Mouse (Mus musculus): Measurements from ENCODE around the gene 1700020D05Rik.

1700020D05Rik gene

GRCm38 (mm10) chr19:5475069-5475714 lies 28.4 kb downstream of the 1700020D05Rik start:
- Histone ChIP-seq H3K9me3 (ENCODE audit: low read length) (no peaks in the 10 kb centered on the region), H3K4me3 (replicated peaks; ENCODE audit: low read length) (peak overlapping the region; percentile 77), H3K27me3 (ENCODE audit: insufficient read depth, low read length) (peaks cover 33% of the 10 kb centered on the region), H3K4me1 (replicated peaks; ENCODE audit: low read depth, low read length) (peaks cover 38% of the 10 kb centered on the region), H3K36me3 (ENCODE audit: insufficient read depth, low read length) (peaks cover 7% of the 10 kb centered on the region)
- TF ChIP-seq NANOG (IDR thresholded peaks at IDR 0.05; ENCODE audit: borderline replicate concordance, low read length) (no peak), POU5F1 (IDR thresholded peaks at IDR 0.05; ENCODE audit: borderline replicate concordance, low read length) (no peak), CTCF (conservative IDR thresholded peaks at IDR 0.05; ENCODE audit: low read length) (no peak)

- Histone ChIP-seq H3K27me3 (ENCODE audit: insufficient read depth, low read length) (peaks cover 38% of the 10 kb centered on the region), H3K4me3 (replicated peaks; ENCODE audit: low read length) (peak overlapping the region; percentile 77), H3K36me3 (ENCODE audit: insufficient read depth, low read length) (0 out of 2 replicates have a peak, but pooled peaks cover 2% of the 10 kb centered on the region), H3K4me1 (replicated peaks; ENCODE audit: low read depth, low read length) (peaks cover 41% of the 10 kb centered on the region), H3K9me3 (ENCODE audit: low read length) (no peaks in the 10 kb centered on the region)
- TF ChIP-seq NANOG (IDR thresholded peaks at IDR 0.05; ENCODE audit: borderline replicate concordance, low read length) = no peak
- TF ChIP-seq POU5F1 (IDR thresholded peaks at IDR 0.05; ENCODE audit: borderline replicate concordance, low read length) = no peak
- no peak for TF ChIP-seq CTCF (conservative IDR thresholded peaks at IDR 0.05; ENCODE audit: low read length)
These were observed 29.1 kb downstream of the 1700020D05Rik start for GRCm38 (mm10) chr19:5474281-5475068.

DNA sequence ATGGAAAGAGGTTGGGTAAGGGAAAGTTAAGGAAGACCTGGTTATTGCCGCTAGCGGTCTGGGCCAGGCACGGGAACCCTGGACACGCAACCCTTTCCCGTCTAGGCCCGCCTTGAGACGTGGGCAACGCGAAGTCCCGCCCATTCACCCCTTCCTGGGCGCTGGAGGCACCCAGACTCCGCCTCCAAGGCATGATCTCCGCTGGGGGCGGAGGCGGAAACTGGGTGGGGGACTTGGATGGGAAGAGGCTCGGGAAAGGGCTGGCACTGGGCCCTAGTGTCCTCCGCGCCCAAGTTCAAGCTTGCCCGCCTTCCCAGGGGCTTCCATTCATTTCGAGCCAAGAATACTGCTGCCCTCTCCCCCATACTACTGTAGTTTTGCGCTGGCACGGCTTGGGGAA lies 29.9 kb downstream of the 1700020D05Rik start, which contains the start of gene Efemp2:
Gene Efemp2 (plus strand): TSS at position 235 of the 400 bp plus-strand sequence.
- peaks cover 48% of the 10 kb centered on the region for H3K4me1 ChIP-seq (replicated peaks; ENCODE audit: low read depth, low read length)
- TF ChIP-seq POU5F1 (IDR thresholded peaks at IDR 0.05; ENCODE audit: borderline replicate concordance, low read length) (no peak), NANOG (IDR thresholded peaks at IDR 0.05; ENCODE audit: borderline replicate concordance, low read length) (no peak), CTCF (conservative IDR thresholded peaks at IDR 0.05; ENCODE audit: low read length) (no peak)
- peak within 1 kb of the TSS; percentile 77 for H3K4me3 ChIP-seq (replicated peaks; ENCODE audit: low read length)
- 0 out of 2 replicates have a peak, but pooled peaks cover 2% of the 10 kb centered on the region for H3K36me3 ChIP-seq (ENCODE audit: insufficient read depth, low read length)
- H3K27me3 ChIP-seq (ENCODE audit: insufficient read depth, low read length) = peaks cover 38% of the 10 kb centered on the region
- H3K9me3 ChIP-seq (ENCODE audit: low read length) = no peaks in the 10 kb centered on the region

- Histone ChIP-seq H3K36me3 (ENCODE audit: insufficient read depth, low read length) (peaks cover 2% of the 10 kb centered on the region; the same call in 1 of the 2 replicates), H3K9me3 (ENCODE audit: low read length) (no peaks in the 10 kb centered on the region), H3K4me3 (replicated peaks; ENCODE audit: low read length) (no peak overlapping the region), H3K4me1 (replicated peaks; ENCODE audit: low read depth, low read length) (peaks cover 54% of the 10 kb centered on the region), H3K27me3 (ENCODE audit: insufficient read depth, low read length) (peaks cover 38% of the 10 kb centered on the region)
- TF ChIP-seq CTCF (conservative IDR thresholded peaks at IDR 0.05; ENCODE audit: low read length) (peak; percentile 7; the same call in 1 of the 2 replicates), NANOG (IDR thresholded peaks at IDR 0.05; ENCODE audit: borderline replicate concordance, low read length) (no peak), POU5F1 (IDR thresholded peaks at IDR 0.05; ENCODE audit: borderline replicate concordance, low read length) (no peak)
These were observed 30.7 kb downstream of the 1700020D05Rik start for GRCm38 (mm10) chr19:5472857-5473256.

DNA sequence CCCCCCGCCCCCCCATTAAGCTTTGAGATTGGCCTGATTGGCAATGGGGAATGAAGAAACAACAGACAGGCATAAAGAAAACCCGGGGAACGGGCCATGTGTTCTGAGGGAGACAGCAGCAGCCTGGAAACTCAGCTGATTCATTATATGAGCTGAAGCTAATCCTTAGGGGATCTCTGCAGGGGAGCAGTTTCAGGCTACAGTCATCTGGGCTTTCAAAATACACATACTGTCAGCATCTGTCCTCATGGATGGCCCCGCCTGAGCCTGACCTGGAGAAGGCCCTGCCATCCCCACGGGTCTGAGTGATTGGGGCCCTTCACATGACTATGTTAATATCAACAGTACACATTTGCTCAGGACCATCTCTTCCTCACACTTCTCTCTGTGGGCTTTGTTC lies 31.7 kb downstream of the 1700020D05Rik start:
- H3K4me3 ChIP-seq (replicated peaks; ENCODE audit: low read length) = no peak overlapping the region
- peaks cover 38% of the 10 kb centered on the region for H3K27me3 ChIP-seq (ENCODE audit: insufficient read depth, low read length)
- H3K9me3 ChIP-seq (ENCODE audit: low read length) = no peaks in the 10 kb centered on the region
- no peak for TF ChIP-seq NANOG (IDR thresholded peaks at IDR 0.05; ENCODE audit: borderline replicate concordance, low read length)
- TF ChIP-seq CTCF (conservative IDR thresholded peaks at IDR 0.05; ENCODE audit: low read length) = no peak
- no peak for TF ChIP-seq POU5F1 (IDR thresholded peaks at IDR 0.05; ENCODE audit: borderline replicate concordance, low read length)
- peaks cover 12% of the 10 kb centered on the region for H3K36me3 ChIP-seq (ENCODE audit: insufficient read depth, low read length)
- H3K4me1 ChIP-seq (replicated peaks; ENCODE audit: low read depth, low read length) = peaks cover 59% of the 10 kb centered on the region

GRCm38 (mm10) chr19:5468374-5468773 lies 35.2 kb downstream of the 1700020D05Rik start, which contains the start of gene Ctsw:
Gene Ctsw (minus strand): TSS chr19:5468507.
- Histone ChIP-seq H3K9me3 (ENCODE audit: low read length) (no peaks in the 10 kb centered on the region), H3K36me3 (ENCODE audit: insufficient read depth, low read length) (peaks cover 44% of the 10 kb centered on the region), H3K4me3 (replicated peaks; ENCODE audit: low read length) (peak within 1 kb of the TSS; percentile 50), H3K27me3 (ENCODE audit: insufficient read depth, low read length) (peaks cover 11% of the 10 kb centered on the region), H3K4me1 (replicated peaks; ENCODE audit: low read depth, low read length) (peaks cover 55% of the 10 kb centered on the region)
- TF ChIP-seq POU5F1 (IDR thresholded peaks at IDR 0.05; ENCODE audit: borderline replicate concordance, low read length) (no peak), CTCF (conservative IDR thresholded peaks at IDR 0.05; ENCODE audit: low read length) (no peak)

GRCm38 (mm10) chr19:5466916-5467500 lies 36.6 kb downstream of the 1700020D05Rik start:
- H3K36me3 ChIP-seq (ENCODE audit: insufficient read depth, low read length) = peaks cover 57% of the 10 kb centered on the region
- no peak overlapping the region for H3K4me3 ChIP-seq (replicated peaks; ENCODE audit: low read length)
- no peaks in the 10 kb centered on the region for H3K9me3 ChIP-seq (ENCODE audit: low read length)
- TF ChIP-seq POU5F1 (IDR thresholded peaks at IDR 0.05; ENCODE audit: borderline replicate concordance, low read length) = no peak
- no peak for TF ChIP-seq NANOG (IDR thresholded peaks at IDR 0.05; ENCODE audit: borderline replicate concordance, low read length)
- no peak for TF ChIP-seq CTCF (conservative IDR thresholded peaks at IDR 0.05; ENCODE audit: low read length)
- H3K27me3 ChIP-seq (ENCODE audit: insufficient read depth, low read length) = peaks cover 8% of the 10 kb centered on the region
- H3K4me1 ChIP-seq (replicated peaks; ENCODE audit: low read depth, low read length) = peaks cover 55% of the 10 kb centered on the region

GRCm38 (mm10) chr19:5465037-5465436 lies 38.5 kb downstream of the 1700020D05Rik start:
- Histone ChIP-seq H3K27me3 (ENCODE audit: insufficient read depth, low read length) (peaks cover 4% of the 10 kb centered on the region), H3K36me3 (ENCODE audit: insufficient read depth, low read length) (peaks cover 65% of the 10 kb centered on the region)

More at GRCm38 (mm10) chr19:5465037-5465436, 38.5 kb downstream of the 1700020D05Rik start:
- Histone ChIP-seq H3K4me3 (replicated peaks; ENCODE audit: low read length) (peak overlapping the region; percentile 71), H3K9me3 (ENCODE audit: low read length) (no peaks in the 10 kb centered on the region), H3K4me1 (replicated peaks; ENCODE audit: low read depth, low read length) (peaks cover 65% of the 10 kb centered on the region)
- TF ChIP-seq CTCF (conservative IDR thresholded peaks at IDR 0.05; ENCODE audit: low read length) (no peak), NANOG (IDR thresholded peaks at IDR 0.05; ENCODE audit: borderline replicate concordance, low read length) (no peak), POU5F1 (IDR thresholded peaks at IDR 0.05; ENCODE audit: borderline replicate concordance, low read length) (no peak)
